Mouse (Mus musculus) hindbrain, embryonic 15.5 days (tissue): Measurements from ENCODE around the gene Ttf2. TPM values are rescaled to one million over a fixed set of nuclear protein-coding genes. Genes with fewer than 3 reads are reported as not detected.

Source experiments
- ATAC-seq: fragments of 200-750 bp; cut with Nextera tagmentation; 2 replicates; pipeline ENCODE4 v1.8.0; 2017; ENCODE audit warnings: low read depth, moderate number of reproducible peaks, moderate TSS enrichment; ENCODE audit not compliant: low FRiP score
- H3K27ac ChIP-seq: fragments of 300-500 bp; sonication (generic); replicated peaks from 2 replicates; pipeline ENCODE4 v1.5.1; 2015; ENCODE audit warnings: mild to moderate bottlenecking, inconsistent platforms
- H3K27me3 ChIP-seq: fragments of 300-500 bp; sonication (generic); 2 replicates; pipeline ENCODE4 v1.6.1; 2015; ENCODE audit warnings: control low read depth, inconsistent platforms
- H3K36me3 ChIP-seq: fragments of 300-500 bp; sonication (generic); 2 replicates; pipeline ENCODE4 v1.6.1; 2015; ENCODE audit warnings: control low read depth, inconsistent platforms
- H3K4me1 ChIP-seq: fragments of 300-500 bp; sonication (generic); replicated peaks from 2 replicates; pipeline ENCODE4 v1.6.1; 2015; ENCODE audit warnings: control low read depth, inconsistent platforms
- H3K4me2 ChIP-seq: fragments of 300-500 bp; sonication (generic); 2 replicates; pipeline ENCODE4 v1.6.1; 2015; ENCODE audit warnings: moderate library complexity, mild to moderate bottlenecking, inconsistent platforms
- H3K4me3 ChIP-seq: fragments of 300-500 bp; sonication (generic); 2 replicates; pipeline ENCODE4 v1.5.1; 2015; ENCODE audit warnings: mild to moderate bottlenecking, inconsistent platforms
- H3K9ac ChIP-seq: fragments of 300-500 bp; sonication (generic); 2 replicates; pipeline ENCODE4 v1.6.1; 2015; ENCODE audit warnings: inconsistent platforms
- H3K9me3 ChIP-seq: fragments of 300-500 bp; sonication (generic); 2 replicates; pipeline ENCODE4 v1.6.1; 2016; ENCODE audit warnings: control low read depth, inconsistent platforms
- WGBS: fragments of 180-500 bp; shearing (Covaris S2); methylation state at CpG from one replicate; pipeline ENCODE4 v1.1.7; 2015; 5-methylcytosine and 5-hydroxymethylcytosine counted together
- polyA plus RNA-seq: library from polyadenylated mRNA; unstranded; fragments of >200 nt; fragmentation: Nextera tagmentation; extraction: Ambion mirVana; gene quantifications from 2 replicates; pipeline ENCODE4 v1.2.1, GENCODE M21; 2015

The Ttf2 gene
- polyA plus RNA-seq, 1 experiment from 2014 or later: 4.5 TPM

- Histone ChIP-seq H3K4me1 (no peaks in the 10 kb centered on the region), H3K27me3 (no peaks in the 10 kb centered on the region), H3K27ac (no peak overlapping the region), H3K36me3 (no peaks in the 10 kb centered on the region), H3K4me2 (no peak overlapping the region), H3K9me3 (no peaks in the 10 kb centered on the region), H3K4me3 (no peak overlapping the region), H3K9ac (no peak overlapping the region)
- ATAC-seq: no peak
- WGBS: 78% methylated on average over 6 of the region's 6 CpGs
Measured at GRCm38 (mm10) chr3:100906128-100906527, 63.3 kb downstream of the Ttf2 start.

- ATAC-seq: no peak
- no peak overlapping the region for H3K4me3 ChIP-seq
- H3K9me3 ChIP-seq: no peaks in the 10 kb centered on the region
- H3K27me3 ChIP-seq: no peaks in the 10 kb centered on the region
- 72% methylated on average over 6 of the region's 6 CpGs for WGBS
- H3K27ac ChIP-seq: no peak overlapping the region
- H3K36me3 ChIP-seq: no peaks in the 10 kb centered on the region
- H3K4me2 ChIP-seq: no peak overlapping the region
- no peak overlapping the region for H3K9ac ChIP-seq
- no peaks in the 10 kb centered on the region for H3K4me1 ChIP-seq
Measured at GRCm38 (mm10) chr3:100895500-100895899, 74.0 kb downstream of the Ttf2 start.

GRCm38 (mm10) chr3:100892383-100893335 lies 76.8 kb downstream of the Ttf2 start:
- no peaks in the 10 kb centered on the region for H3K4me1 ChIP-seq
- H3K36me3 ChIP-seq: no peaks in the 10 kb centered on the region
- no peak overlapping the region for H3K4me2 ChIP-seq
- no peak for ATAC-seq
- H3K27ac ChIP-seq: no peak overlapping the region
- H3K9me3 ChIP-seq: no peaks in the 10 kb centered on the region
- H3K4me3 ChIP-seq: no peak overlapping the region
- 73% methylated on average over 11 of the region's 11 CpGs for WGBS
- no peaks in the 10 kb centered on the region for H3K27me3 ChIP-seq
- no peak overlapping the region for H3K9ac ChIP-seq

- no peak for ATAC-seq
- H3K4me3 ChIP-seq: no peak overlapping the region
- no peaks in the 10 kb centered on the region for H3K36me3 ChIP-seq
- H3K4me1 ChIP-seq: no peaks in the 10 kb centered on the region
- 92% methylated on average over 3 of the region's 3 CpGs for WGBS
- no peak overlapping the region for H3K9ac ChIP-seq
- no peaks in the 10 kb centered on the region for H3K9me3 ChIP-seq
- H3K27me3 ChIP-seq: no peaks in the 10 kb centered on the region
- no peak overlapping the region for H3K4me2 ChIP-seq
- H3K27ac ChIP-seq: no peak overlapping the region
Measured at GRCm38 (mm10) chr3:100890406-100890805, 79.1 kb downstream of the Ttf2 start.

GRCm38 (mm10) chr3:100889234-100889633 lies 80.2 kb downstream of the Ttf2 start:
- WGBS: 88% methylated on average over 1 of the region's 1 CpGs

More at GRCm38 (mm10) chr3:100889234-100889633, 80.2 kb downstream of the Ttf2 start:
- H3K4me1 ChIP-seq: no peaks in the 10 kb centered on the region
- H3K9ac ChIP-seq: no peak overlapping the region
- no peaks in the 10 kb centered on the region for H3K9me3 ChIP-seq
- no peak overlapping the region for H3K27ac ChIP-seq
- no peaks in the 10 kb centered on the region for H3K36me3 ChIP-seq
- no peaks in the 10 kb centered on the region for H3K27me3 ChIP-seq
- no peak overlapping the region for H3K4me2 ChIP-seq
- H3K4me3 ChIP-seq: no peak overlapping the region
- no peak for ATAC-seq

Other genes with a start within 250 kb of the Ttf2 start
- not detected in 2 replicates for gene Vtcn1, start 144.2 kb downstream of the Ttf2 start, polyA plus RNA-seq
- gene Trim45, start 47.5 kb downstream of the Ttf2 start, polyA plus RNA-seq: 7.3 and 8.2 TPM in 2 replicates
- gene Cd101, start 59.9 kb upstream of the Ttf2 start, polyA plus RNA-seq: 0.05 and 0.09 TPM in 2 replicates
- 2.4 and 2.7 TPM in 2 replicates for gene Ptgfrn, start 140.6 kb upstream of the Ttf2 start, polyA plus RNA-seq